Mouse (Mus musculus) forebrain, embryonic 13.5 days (tissue): Measurements from ENCODE around the gene Gimap9. TPM values are rescaled to one million over a fixed set of nuclear protein-coding genes. Genes with fewer than 3 reads are reported as not detected.
"Not testable (repeated sequence)": the region's sequence is repeated elsewhere in the genome, so short reads cannot be mapped to it uniquely, and the experiment has no call there.

ENCODE experiments used
- ATAC-seq: fragments of 200-750 bp; cut with Nextera tagmentation; 2 replicates; pipeline ENCODE4 v1.8.0; 2017
- H3K27ac ChIP-seq: fragments of 300-500 bp; sonication (generic); 2 replicates; pipeline ENCODE4 v1.5.1; 2015; ENCODE audit warnings: inconsistent platforms, mild to moderate bottlenecking, moderate library complexity
- H3K27me3 ChIP-seq: fragments of 300-500 bp; sonication (generic); 2 replicates; pipeline ENCODE4 v1.6.1; 2015; ENCODE audit warnings: mild to moderate bottlenecking, inconsistent platforms
- H3K36me3 ChIP-seq: fragments of 300-500 bp; sonication (generic); 2 replicates; pipeline ENCODE4 v1.6.1; 2015; ENCODE audit warnings: mild to moderate bottlenecking, inconsistent platforms; ENCODE audit not compliant: poor library complexity, severe bottlenecking
- H3K4me1 ChIP-seq: fragments of 300-500 bp; sonication (generic); 2 replicates; pipeline ENCODE4 v1.6.1; 2015; ENCODE audit warnings: inconsistent platforms
- H3K4me2 ChIP-seq: fragments of 300-500 bp; sonication (generic); 2 replicates; pipeline ENCODE4 v1.6.1; 2015; ENCODE audit warnings: inconsistent platforms, mild to moderate bottlenecking, moderate library complexity
- H3K4me3 ChIP-seq: fragments of 300-500 bp; sonication (generic); 2 replicates; pipeline ENCODE4 v1.5.1; 2015; ENCODE audit warnings: mild to moderate bottlenecking, inconsistent platforms
- H3K9ac ChIP-seq: fragments of 300-500 bp; sonication (generic); 2 replicates; pipeline ENCODE4 v1.6.1; 2015; ENCODE audit warnings: mild to moderate bottlenecking, inconsistent platforms
- H3K9me3 ChIP-seq: fragments of 300-500 bp; sonication (generic); replicated peaks from 2 replicates; pipeline ENCODE4 v1.6.1; 2016; ENCODE audit warnings: inconsistent platforms
- WGBS: fragments of 180-500 bp; shearing (Covaris S2); methylation state at CpG from one replicate; pipeline ENCODE4 v1.1.7; 2015; 5-methylcytosine and 5-hydroxymethylcytosine counted together
- polyA plus RNA-seq: library from polyadenylated mRNA; unstranded; fragments of >200 nt; fragmentation: Nextera tagmentation; extraction: Ambion mirVana; gene quantifications from 2 replicates; pipeline ENCODE4 v1.2.1, GENCODE M21; 2015

Gimap9 gene
- polyA plus RNA-seq, 1 experiment from 2014 or later, result 1.7 TPM

DNA sequence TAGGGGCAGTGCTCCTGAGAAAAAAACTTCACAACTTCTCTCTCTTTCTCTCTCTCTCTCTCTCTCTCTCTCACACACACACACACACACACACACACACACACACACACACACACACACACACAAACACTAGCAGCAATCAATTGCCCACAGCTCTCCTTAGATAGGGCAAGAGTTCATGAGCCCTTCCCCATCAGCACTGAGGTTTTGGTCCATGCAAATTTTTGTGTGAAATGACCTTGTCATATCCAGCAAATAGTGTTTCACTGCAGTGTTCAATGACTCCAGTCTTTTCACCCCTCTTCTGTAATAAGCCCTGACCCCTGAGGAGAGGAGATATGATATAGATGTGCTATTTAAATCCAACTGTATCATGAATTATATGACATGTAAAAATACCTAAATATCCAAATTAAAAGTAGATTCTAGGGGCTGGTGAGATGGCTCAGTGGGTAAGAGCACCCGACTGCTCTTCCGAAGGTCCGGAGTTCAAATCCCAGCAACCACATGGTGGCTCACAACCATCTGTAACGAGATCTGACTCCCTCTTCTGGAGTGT is 7.4 kb downstream of the Gimap9 start:
- H3K27ac ChIP-seq, ATAC-seq, H3K4me1 ChIP-seq, H3K9ac ChIP-seq, H3K27me3 ChIP-seq, H3K4me2 ChIP-seq, H3K36me3 ChIP-seq, H3K4me3 ChIP-seq, H3K9me3 ChIP-seq: not testable (repeated sequence)
- WGBS, result 100% methylated on average over 4 of the region's 4 CpGs

DNA sequence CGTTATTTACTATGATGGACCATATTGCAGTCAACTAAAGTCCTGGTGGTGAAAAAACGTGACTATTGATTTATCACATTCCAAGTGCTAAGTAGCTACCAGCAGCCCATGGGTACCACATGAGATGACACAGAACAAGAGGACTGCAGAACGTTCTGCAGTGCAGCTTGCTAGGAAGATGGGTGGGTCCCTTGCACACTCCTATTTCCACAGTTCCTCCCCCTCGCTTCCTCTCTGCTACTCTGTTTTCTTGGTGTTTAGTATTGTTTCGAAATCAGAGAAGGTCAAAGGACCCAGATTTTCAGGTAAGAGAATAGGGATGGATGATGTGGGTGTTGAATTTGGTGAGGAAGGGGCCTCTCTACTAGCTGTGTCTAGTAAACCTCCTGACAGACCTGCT is 8.4 kb downstream of the Gimap9 start, which contains the start of gene Gimap4:
Gene Gimap4 (plus strand): TSS at position 231 of the 400 bp plus-strand sequence.
- H3K4me2 ChIP-seq, result no peak within 1 kb of the TSS
- 83% methylated on average over 5 of the region's 5 CpGs for WGBS
- no peaks in the 10 kb centered on the region for H3K4me1 ChIP-seq
- no peak within 1 kb of the TSS for H3K9ac ChIP-seq
- H3K36me3 ChIP-seq, result no peaks in the 10 kb centered on the region
- no peaks in the 10 kb centered on the region for H3K27me3 ChIP-seq
- no peaks in the 10 kb centered on the region for H3K9me3 ChIP-seq
- H3K4me3 ChIP-seq, result no peak within 1 kb of the TSS
- ATAC-seq, result no peak
- H3K27ac ChIP-seq, result no peak within 1 kb of the TSS

GRCm38 (mm10) chr6:48684806-48685205 is 8.9 kb downstream of the Gimap9 start:
- ATAC-seq, result no peak
- H3K4me1 ChIP-seq, result no peaks in the 10 kb centered on the region
- H3K27me3 ChIP-seq, result no peaks in the 10 kb centered on the region
- no peak overlapping the region for H3K4me2 ChIP-seq
- H3K36me3 ChIP-seq, result no peaks in the 10 kb centered on the region
- WGBS, result 52% methylated on average over 4 of the region's 4 CpGs
- no peak overlapping the region for H3K27ac ChIP-seq
- no peak overlapping the region for H3K9ac ChIP-seq
- no peak overlapping the region for H3K4me3 ChIP-seq
- no peaks in the 10 kb centered on the region for H3K9me3 ChIP-seq

DNA sequence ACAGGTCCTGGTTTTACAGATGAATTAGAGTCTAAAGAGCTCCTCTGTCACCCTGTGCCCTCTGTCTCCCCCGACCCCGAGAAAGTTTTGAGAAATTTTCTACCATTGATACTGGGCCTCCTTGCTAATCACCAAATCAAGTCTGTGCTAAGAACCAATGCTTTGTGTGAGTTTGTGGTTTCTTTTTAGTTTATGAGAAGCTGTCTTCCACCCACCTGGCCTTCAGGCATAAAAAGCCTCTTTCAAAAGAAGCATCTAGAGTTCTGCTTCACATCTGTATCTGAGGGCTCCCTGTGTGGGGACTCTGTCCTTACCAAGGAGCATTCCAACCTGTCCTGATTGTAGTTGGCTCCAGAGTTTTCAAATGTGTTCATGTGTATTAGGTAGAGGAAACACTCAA is 9.3 kb downstream of the Gimap9 start:
- H3K36me3 ChIP-seq, result no peaks in the 10 kb centered on the region
- no peak overlapping the region for H3K4me3 ChIP-seq
- ATAC-seq, result no peak
- WGBS, result 79% methylated on average over 2 of the region's 2 CpGs
- no peak overlapping the region for H3K27ac ChIP-seq
- H3K27me3 ChIP-seq, result no peaks in the 10 kb centered on the region
- H3K9me3 ChIP-seq, result no peaks in the 10 kb centered on the region
- no peaks in the 10 kb centered on the region for H3K4me1 ChIP-seq
- H3K9ac ChIP-seq, result no peak overlapping the region
- no peak overlapping the region for H3K4me2 ChIP-seq

GRCm38 (mm10) chr6:48685694-48686665 is 10.1 kb downstream of the Gimap9 start:
- Histone ChIP-seq H3K9me3 (no peaks in the 10 kb centered on the region), H3K4me1 (no peaks in the 10 kb centered on the region), H3K9ac (no peak overlapping the region), H3K36me3 (no peaks in the 10 kb centered on the region), H3K4me2 (no peak overlapping the region), H3K27me3 (no peaks in the 10 kb centered on the region), H3K27ac (no peak overlapping the region), H3K4me3 (no peak overlapping the region)
- ATAC-seq, result no peak
- 87% methylated on average over 7 of the region's 7 CpGs for WGBS

- H3K4me2 ChIP-seq, result no peak overlapping the region
- no peak overlapping the region for H3K27ac ChIP-seq
- no peaks in the 10 kb centered on the region for H3K9me3 ChIP-seq
- no peaks in the 10 kb centered on the region for H3K27me3 ChIP-seq
- no peak overlapping the region for H3K4me3 ChIP-seq
- H3K4me1 ChIP-seq, result no peaks in the 10 kb centered on the region
- no peak for ATAC-seq
- WGBS, result 75% methylated on average over 2 of the region's 2 CpGs
- no peaks in the 10 kb centered on the region for H3K36me3 ChIP-seq
- no peak overlapping the region for H3K9ac ChIP-seq
Observed at GRCm38 (mm10) chr6:48687077-48687476, 11.1 kb downstream of the Gimap9 start.

DNA sequence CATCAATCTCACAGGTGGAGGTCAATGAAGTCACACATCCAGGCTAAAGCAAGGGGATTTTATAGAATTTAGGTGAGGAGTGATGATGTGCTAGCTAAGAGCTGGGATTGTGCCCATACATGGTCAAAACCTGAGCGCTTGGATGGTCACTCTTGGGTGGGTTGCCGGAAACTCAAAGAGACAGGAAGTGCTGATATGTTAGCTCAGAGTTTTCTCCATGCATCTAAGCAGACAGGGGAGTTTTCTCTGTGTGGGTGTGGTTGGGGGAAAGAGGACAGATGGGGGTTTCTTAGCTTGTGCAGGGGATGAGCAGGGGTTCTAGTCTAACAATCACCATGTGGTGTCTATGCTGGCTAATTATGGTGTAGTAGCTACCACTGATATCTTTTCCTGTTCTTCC is 13.4 kb downstream of the Gimap9 start:
- ATAC-seq, result no peak
- Histone ChIP-seq H3K36me3 (no peaks in the 10 kb centered on the region), H3K4me3 (no peak overlapping the region), H3K9me3 (no peaks in the 10 kb centered on the region), H3K4me1 (no peaks in the 10 kb centered on the region), H3K9ac (no peak overlapping the region), H3K27me3 (no peaks in the 10 kb centered on the region), H3K4me2 (no peak overlapping the region), H3K27ac (no peak overlapping the region)
- WGBS, result 90% methylated on average over 2 of the region's 2 CpGs

- H3K27ac ChIP-seq, result no peak overlapping the region
- 0 out of 2 replicates have a peak, but pooled peaks cover 3% of the 10 kb centered on the region for H3K9me3 ChIP-seq
- 90% methylated on average over 6 of the region's 6 CpGs for WGBS
- H3K4me2 ChIP-seq, result no peak overlapping the region
- H3K27me3 ChIP-seq, result no peaks in the 10 kb centered on the region
- H3K9ac ChIP-seq, result no peak overlapping the region
- H3K4me1 ChIP-seq, result no peaks in the 10 kb centered on the region
- H3K4me3 ChIP-seq, result no peak overlapping the region
- ATAC-seq, result no peak
- no peaks in the 10 kb centered on the region for H3K36me3 ChIP-seq
Observed at GRCm38 (mm10) chr6:48692962-48693361, 17.0 kb downstream of the Gimap9 start.

DNA sequence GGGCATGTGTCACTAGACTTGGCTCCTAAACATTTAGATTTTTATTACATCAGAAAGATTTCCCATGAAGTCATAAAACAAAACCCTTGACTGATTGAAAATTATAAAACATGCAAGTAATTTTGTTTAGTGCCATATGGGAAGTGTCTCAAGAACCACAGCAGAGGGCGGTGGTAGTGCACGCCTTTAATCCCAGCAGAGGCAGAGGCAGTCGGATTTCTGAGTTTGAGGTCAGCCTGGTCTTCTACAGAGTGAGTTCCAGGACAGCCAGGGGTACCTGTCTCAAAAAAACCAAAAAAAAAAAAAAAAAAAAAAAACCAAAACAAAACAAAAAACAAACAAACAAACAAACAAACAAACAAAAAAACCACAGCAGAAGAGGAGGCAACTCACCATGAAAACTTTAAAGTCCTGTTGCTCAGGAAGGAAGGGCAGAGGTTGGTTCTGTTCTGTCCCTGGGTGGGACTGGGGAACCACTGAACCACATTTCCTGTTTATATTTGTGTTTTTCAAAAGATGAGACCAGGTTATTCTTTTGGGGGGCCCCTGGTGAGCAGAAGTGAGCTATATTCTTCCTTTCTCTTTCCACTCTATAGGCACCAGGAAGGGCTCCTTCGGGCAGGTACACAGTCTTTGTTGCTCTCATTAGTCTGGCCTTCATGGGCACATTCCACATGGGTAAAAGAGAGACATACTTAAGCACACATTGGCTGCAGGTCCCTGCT is 21.1 kb downstream of the Gimap9 start:
- no peaks in the 10 kb centered on the region for H3K27me3 ChIP-seq
- ATAC-seq, result no peak

GRCm38 (mm10) chr6:48697555-48697930 is 21.6 kb downstream of the Gimap9 start:
- H3K4me1 ChIP-seq, result no peaks in the 10 kb centered on the region
- no peak for ATAC-seq
- H3K36me3 ChIP-seq, result no peaks in the 10 kb centered on the region
- H3K9me3 ChIP-seq, result 0 out of 2 replicates have a peak, but pooled peaks cover 3% of the 10 kb centered on the region
- H3K27ac ChIP-seq, result no peak overlapping the region
- no peak overlapping the region for H3K4me3 ChIP-seq
- no peaks in the 10 kb centered on the region for H3K27me3 ChIP-seq
- no peak overlapping the region for H3K9ac ChIP-seq
- H3K4me2 ChIP-seq, result no peak overlapping the region
- 16% methylated on average over 1 of the region's 1 CpGs for WGBS

More for the DNA sequence above, 21.1 kb downstream of the Gimap9 start:
- Histone ChIP-seq H3K4me3 (no peak overlapping the region), H3K4me2 (no peak overlapping the region), H3K27ac (no peak overlapping the region), H3K9me3 (0 out of 2 replicates have a peak, but pooled peaks cover 3% of the 10 kb centered on the region), H3K9ac (no peak overlapping the region), H3K4me1 (no peaks in the 10 kb centered on the region), H3K36me3 (no peaks in the 10 kb centered on the region)
- 74% methylated on average over 4 of the region's 4 CpGs for WGBS

DNA sequence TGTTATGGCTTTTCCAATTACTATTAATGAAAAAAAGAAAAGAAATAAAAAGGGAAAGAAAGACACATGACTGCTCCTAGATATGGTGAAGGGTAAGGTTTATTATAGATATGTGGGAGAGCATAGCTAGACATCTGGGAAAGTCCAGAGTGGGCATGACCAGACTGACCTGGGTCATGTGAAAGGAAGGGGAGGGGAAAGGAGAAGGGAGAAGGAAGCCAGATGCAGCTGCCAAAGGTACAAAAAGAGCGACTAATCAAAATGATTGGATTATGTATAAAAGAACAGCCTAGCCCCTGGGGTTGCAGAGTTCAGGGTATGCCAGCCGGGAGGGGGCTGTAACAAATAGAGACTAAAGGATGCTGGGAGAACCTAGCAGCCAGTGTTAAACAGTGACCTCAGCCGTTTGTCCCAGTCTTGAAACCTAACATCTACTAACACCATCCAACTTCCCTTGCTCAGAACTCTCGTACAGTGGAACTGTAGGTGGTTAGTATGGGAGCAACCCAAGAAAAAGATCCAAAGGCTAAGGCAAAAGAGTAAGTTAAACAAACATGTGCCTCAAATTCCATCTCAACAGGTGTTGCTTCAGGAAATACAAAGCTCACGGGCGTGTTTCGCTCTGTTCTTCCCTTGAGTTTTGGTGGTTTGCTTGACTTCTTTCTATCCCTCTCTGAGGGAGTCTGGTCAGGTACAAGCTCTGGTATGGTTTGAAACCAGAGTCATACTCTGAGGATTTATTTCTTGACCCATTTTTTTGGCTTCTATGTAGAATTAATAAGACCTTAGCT is 22.3 kb downstream of the Gimap9 start:
- no peak for ATAC-seq
- 77% methylated on average over 7 of the region's 7 CpGs for whole genome bisulfite sequencing
- Histone ChIP-seq H3K27me3 (no peaks in the 10 kb centered on the region), H3K27ac (no peak overlapping the region), H3K36me3 (no peaks in the 10 kb centered on the region), H3K9me3 (0 out of 2 replicates have a peak, but pooled peaks cover 3% of the 10 kb centered on the region), H3K4me3 (no peak overlapping the region), H3K4me1 (no peaks in the 10 kb centered on the region), H3K9ac (no peak overlapping the region), H3K4me2 (no peak overlapping the region)
